Mouse (Mus musculus): ENCODE measurements at regions not wholly inside any gene's neighbourhood (a gene's known extent, or its start where the extent isn't known, plus 50 kb on each side); places are given as distances from the start of the nearest gene placed in this dataset.

DNA sequence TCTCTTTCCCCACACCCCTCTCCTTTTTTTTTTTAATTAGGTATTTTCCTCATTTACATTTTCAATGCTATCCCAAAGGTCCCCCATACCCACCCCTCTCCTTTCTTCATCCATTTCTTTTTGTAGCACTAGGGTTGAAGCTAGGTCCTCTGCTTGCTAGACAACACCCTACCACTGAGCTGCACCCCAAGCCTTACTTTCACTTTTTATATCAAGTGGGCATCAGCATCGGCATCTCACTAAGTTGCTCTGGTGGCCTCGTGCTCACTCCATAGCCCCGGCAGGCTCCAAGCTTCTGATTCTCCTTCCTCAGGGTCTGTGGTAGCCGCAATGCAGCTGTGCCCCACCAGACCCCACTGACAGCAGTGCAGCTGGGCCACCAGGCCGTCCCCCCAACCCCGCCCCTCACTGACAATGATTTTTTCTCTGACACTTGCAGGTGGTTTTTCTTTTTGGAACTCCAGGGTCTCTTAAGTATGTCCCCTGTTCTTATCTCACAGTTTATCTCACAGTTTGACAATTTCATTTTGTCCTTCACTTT is 77.5 kb downstream of the Nufip1 start:
- no peak for ATAC-seq (ENCODE audit: low read depth)
- H3K9me3 ChIP-seq (replicated peaks) = no peaks in the 10 kb centered on the region
- H3K4me2 ChIP-seq = no peak overlapping the region
- no peak for DNase-seq
- H3K4me3 ChIP-seq (replicated peaks) = no peak overlapping the region
- no peaks in the 10 kb centered on the region for H3K4me1 ChIP-seq (replicated peaks)
- H3K9ac ChIP-seq = no peak overlapping the region
- H3K27ac ChIP-seq = no peak overlapping the region
- no peaks in the 10 kb centered on the region for H3K27me3 ChIP-seq
- H3K36me3 ChIP-seq = no peaks in the 10 kb centered on the region
- WGBS (ENCODE audit: insufficient replicate concordance) = 72% methylated on average over 6 of the region's 6 CpGs

DNA sequence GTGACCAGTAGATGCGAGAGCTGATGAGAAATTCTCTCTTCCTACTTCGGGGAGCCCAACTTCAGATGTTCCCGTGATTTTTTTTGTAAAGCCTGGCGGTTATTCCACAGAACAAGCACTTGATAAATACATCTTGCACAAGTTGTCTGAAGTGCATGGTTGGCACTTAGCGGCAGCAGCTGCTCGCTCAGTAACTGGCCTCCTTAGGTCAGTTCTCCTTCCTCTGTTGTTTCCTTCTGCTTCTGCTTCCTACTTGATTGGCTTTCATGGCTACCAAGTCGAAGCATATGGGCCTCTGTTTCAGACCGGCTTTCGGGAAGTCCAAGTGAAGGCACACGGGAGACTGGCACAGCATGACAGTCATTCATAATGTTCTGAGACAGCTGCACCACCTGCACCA is 84.6 kb downstream of the Nufip1 start:
- H3K27ac ChIP-seq = no peak overlapping the region
- no peaks in the 10 kb centered on the region for H3K4me1 ChIP-seq (replicated peaks)
- DNase-seq (no peak), ATAC-seq (ENCODE audit: low read depth) (no peak)
- H3K4me3 ChIP-seq (replicated peaks) = no peak overlapping the region
- H3K36me3 ChIP-seq = no peaks in the 10 kb centered on the region
- H3K4me2 ChIP-seq = no peak overlapping the region
- WGBS (ENCODE audit: insufficient replicate concordance) = 55% methylated on average over 10 of the region's 10 CpGs
- H3K9me3 ChIP-seq (replicated peaks) = no peaks in the 10 kb centered on the region
- no peak overlapping the region for H3K9ac ChIP-seq
- no peaks in the 10 kb centered on the region for H3K27me3 ChIP-seq

GRCm38 (mm10) chr14:76197357-76197756 is 86.7 kb downstream of the Nufip1 start:
- ATAC-seq (ENCODE audit: low read depth) = no peak

DNA sequence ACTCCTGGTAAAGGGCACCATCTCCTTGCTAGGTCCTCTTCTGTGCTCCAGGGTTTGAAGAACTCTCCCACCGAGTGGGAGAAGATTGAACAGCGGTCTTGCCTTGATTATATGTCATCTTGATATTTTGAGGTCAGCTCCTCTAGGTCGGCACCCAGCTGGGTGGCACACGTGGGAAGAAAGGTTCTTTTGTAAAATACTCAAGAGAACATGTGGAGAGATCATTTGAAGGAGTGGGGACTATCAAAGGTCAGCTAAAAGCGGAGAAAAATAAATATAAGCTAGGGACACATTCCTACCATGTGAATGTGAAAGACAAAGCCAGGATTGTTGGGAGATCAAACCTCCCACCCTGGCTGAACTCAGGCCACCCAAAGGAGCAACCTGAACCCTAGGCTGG is 87.7 kb downstream of the Nufip1 start:
- no peak overlapping the region for H3K9ac ChIP-seq
- ATAC-seq (ENCODE audit: low read depth) = no peak
- H3K4me3 ChIP-seq (replicated peaks) = no peak overlapping the region
- H3K9me3 ChIP-seq (replicated peaks) = no peaks in the 10 kb centered on the region
- DNase-seq = no peak
- 62% methylated on average over 5 of the region's 5 CpGs for WGBS (ENCODE audit: insufficient replicate concordance)
- no peak overlapping the region for H3K4me2 ChIP-seq
- H3K27ac ChIP-seq = no peak overlapping the region
- H3K36me3 ChIP-seq = no peaks in the 10 kb centered on the region
- H3K4me1 ChIP-seq (replicated peaks) = no peaks in the 10 kb centered on the region
- no peaks in the 10 kb centered on the region for H3K27me3 ChIP-seq

More at GRCm38 (mm10) chr14:76197357-76197756, 86.7 kb downstream of the Nufip1 start:
- no peaks in the 10 kb centered on the region for H3K36me3 ChIP-seq
- H3K9ac ChIP-seq = no peak overlapping the region
- WGBS (ENCODE audit: insufficient replicate concordance) = 58% methylated on average over 2 of the region's 2 CpGs
- H3K27me3 ChIP-seq = no peaks in the 10 kb centered on the region
- no peaks in the 10 kb centered on the region for H3K9me3 ChIP-seq (replicated peaks)
- H3K4me3 ChIP-seq (replicated peaks) = no peak overlapping the region
- no peak overlapping the region for H3K27ac ChIP-seq
- no peak overlapping the region for H3K4me2 ChIP-seq
- H3K4me1 ChIP-seq (replicated peaks) = no peaks in the 10 kb centered on the region
- no peak for DNase-seq

GRCm38 (mm10) chr14:76202595-76202994 is 91.9 kb downstream of the Nufip1 start:
- no peak for ATAC-seq (ENCODE audit: low read depth)
- no peak for DNase-seq
- WGBS (ENCODE audit: insufficient replicate concordance) = 59% methylated on average over 4 of the region's 4 CpGs

GRCm38 (mm10) chr14:76203135-76203534 is 92.4 kb downstream of the Nufip1 start:
- WGBS (ENCODE audit: insufficient replicate concordance) = 34% methylated on average over 1 of the region's 1 CpGs
- no peaks in the 10 kb centered on the region for H3K36me3 ChIP-seq
- H3K9me3 ChIP-seq (replicated peaks) = no peaks in the 10 kb centered on the region
- H3K4me2 ChIP-seq = no peak overlapping the region
- H3K4me1 ChIP-seq (replicated peaks) = no peaks in the 10 kb centered on the region
- H3K27me3 ChIP-seq = no peaks in the 10 kb centered on the region
- DNase-seq (no peak), ATAC-seq (ENCODE audit: low read depth) (no peak)
- H3K9ac ChIP-seq = no peak overlapping the region
- H3K27ac ChIP-seq = no peak overlapping the region
- no peak overlapping the region for H3K4me3 ChIP-seq (replicated peaks)

More at GRCm38 (mm10) chr14:76202595-76202994, 91.9 kb downstream of the Nufip1 start:
- Histone ChIP-seq H3K27ac (no peak overlapping the region), H3K9ac (no peak overlapping the region), H3K36me3 (no peaks in the 10 kb centered on the region), H3K4me2 (no peak overlapping the region), H3K4me1 (replicated peaks) (no peaks in the 10 kb centered on the region), H3K27me3 (no peaks in the 10 kb centered on the region), H3K9me3 (replicated peaks) (no peaks in the 10 kb centered on the region), H3K4me3 (replicated peaks) (no peak overlapping the region)

DNA sequence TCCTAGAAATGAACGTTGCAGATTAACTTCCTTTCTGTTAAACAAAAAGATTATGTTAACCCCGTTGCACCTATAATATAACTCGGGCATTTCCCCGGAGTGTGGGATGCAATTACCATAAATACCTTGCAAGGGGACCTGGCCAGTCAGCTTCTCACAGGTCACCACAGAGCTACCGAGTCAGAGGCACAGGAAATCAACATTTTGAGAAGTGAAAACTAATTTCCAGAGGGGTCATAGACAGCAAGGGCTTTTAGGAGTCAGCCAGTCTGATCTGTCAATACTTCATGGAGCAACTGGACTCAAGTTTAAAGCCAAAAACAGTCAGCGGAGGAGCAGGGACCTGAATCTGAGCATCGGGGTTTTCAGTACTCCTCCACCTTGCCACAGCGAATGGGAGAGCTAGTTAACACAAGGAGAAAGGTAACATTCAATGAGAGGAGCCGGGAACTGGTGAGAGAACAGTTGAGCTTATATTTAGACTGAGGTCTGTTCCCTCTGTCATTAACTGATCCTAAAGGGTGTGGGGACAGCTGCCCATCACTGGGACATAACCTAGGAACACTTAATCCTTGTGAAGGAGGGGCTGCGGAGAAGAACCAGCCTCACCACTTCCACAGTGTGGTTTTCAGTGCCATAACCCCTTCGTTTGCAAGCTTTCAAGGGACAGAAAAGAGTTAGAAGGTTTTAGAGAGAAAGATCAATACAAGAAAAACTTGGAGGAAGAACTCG is 105.9 kb downstream of the Nufip1 start:
- Histone ChIP-seq H3K9me3 (replicated peaks) (0 out of 2 replicates have a peak, but pooled peaks cover 3% of the 10 kb centered on the region), H3K27ac (no peak overlapping the region), H3K36me3 (no peaks in the 10 kb centered on the region), H3K4me1 (replicated peaks) (peaks cover 6% of the 10 kb centered on the region), H3K9ac (no peak overlapping the region), H3K27me3 (no peaks in the 10 kb centered on the region), H3K4me3 (replicated peaks) (no peak overlapping the region), H3K4me2 (peak overlapping the region; percentile 12; the same call in 1 of the 2 replicates)
- DNase-seq (no peak), ATAC-seq (ENCODE audit: low read depth) (no peak)
- 50% methylated on average over 12 of the region's 12 CpGs for WGBS (ENCODE audit: insufficient replicate concordance)

DNA sequence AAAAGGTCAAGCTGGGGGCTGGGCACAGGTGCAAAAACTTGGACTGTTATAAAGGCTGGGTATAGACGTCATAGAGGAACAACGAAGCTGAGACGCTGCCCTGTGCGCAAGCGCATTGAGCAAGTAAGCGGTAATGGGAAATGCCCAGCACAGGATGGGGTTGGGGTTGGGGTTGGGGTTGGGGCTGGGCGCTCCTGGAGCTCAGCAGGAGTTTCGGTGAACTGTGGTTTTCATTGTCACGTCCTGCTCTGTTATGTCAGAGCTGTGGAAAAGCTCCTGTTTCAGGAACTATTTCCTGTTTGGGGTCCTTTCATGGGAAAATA is 106.4 kb downstream of the Nufip1 start:
- DNase-seq (no peak), ATAC-seq (ENCODE audit: low read depth) (no peak)
- H3K4me2 ChIP-seq = peak overlapping the region; percentile 12; the same call in 1 of the 2 replicates
- no peak overlapping the region for H3K27ac ChIP-seq
- H3K9ac ChIP-seq = no peak overlapping the region
- H3K27me3 ChIP-seq = no peaks in the 10 kb centered on the region
- 0 out of 2 replicates have a peak, but pooled peaks cover 3% of the 10 kb centered on the region for H3K9me3 ChIP-seq (replicated peaks)
- WGBS (ENCODE audit: insufficient replicate concordance) = 21% methylated on average over 9 of the region's 9 CpGs
- peaks cover 11% of the 10 kb centered on the region for H3K4me1 ChIP-seq (replicated peaks)
- H3K4me3 ChIP-seq (replicated peaks) = no peak overlapping the region
- H3K36me3 ChIP-seq = no peaks in the 10 kb centered on the region

DNA sequence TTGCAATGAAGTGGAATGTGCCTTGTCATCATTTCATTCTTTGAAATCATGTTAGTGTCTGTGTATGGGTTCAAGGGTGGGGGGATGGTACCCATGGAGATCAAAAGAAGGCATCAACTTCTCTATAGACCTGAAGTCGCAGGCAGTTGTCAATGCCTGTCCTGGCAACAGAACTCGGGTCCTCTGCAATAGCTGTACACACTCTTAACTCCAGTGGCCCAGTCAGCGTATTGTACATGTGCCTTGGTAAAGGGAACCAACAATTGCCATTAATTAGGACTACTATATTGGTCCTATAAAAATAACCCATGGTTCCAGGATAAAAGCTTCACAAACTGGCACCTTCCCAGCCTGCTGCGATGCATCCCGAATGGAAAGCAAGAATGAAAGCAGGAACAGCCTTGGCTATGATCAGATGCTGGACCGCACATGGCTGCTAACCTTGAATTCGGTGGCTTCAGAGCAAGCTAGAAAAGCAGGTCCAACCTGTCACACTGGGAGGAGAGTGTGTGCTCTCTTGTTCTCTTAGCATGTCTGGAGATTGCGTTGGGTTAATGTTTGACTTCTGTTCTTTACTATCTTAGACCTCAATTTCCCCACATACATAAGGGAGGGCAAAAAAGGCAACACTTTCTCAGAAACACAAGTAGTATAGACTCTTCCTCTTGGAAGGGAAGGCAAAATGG is 107.0 kb downstream of the Nufip1 start:
- H3K36me3 ChIP-seq = no peaks in the 10 kb centered on the region
- no peak for ATAC-seq (ENCODE audit: low read depth)
- WGBS (ENCODE audit: insufficient replicate concordance) = 81% methylated on average over 8 of the region's 8 CpGs
- H3K27ac ChIP-seq = no peak overlapping the region
- no peak overlapping the region for H3K4me2 ChIP-seq
- H3K27me3 ChIP-seq = no peaks in the 10 kb centered on the region
- peaks cover 13% of the 10 kb centered on the region for H3K4me1 ChIP-seq (replicated peaks)
- DNase-seq = no peak
- no peak overlapping the region for H3K4me3 ChIP-seq (replicated peaks)
- no peak overlapping the region for H3K9ac ChIP-seq
- 0 out of 2 replicates have a peak, but pooled peaks cover 3% of the 10 kb centered on the region for H3K9me3 ChIP-seq (replicated peaks)

DNA sequence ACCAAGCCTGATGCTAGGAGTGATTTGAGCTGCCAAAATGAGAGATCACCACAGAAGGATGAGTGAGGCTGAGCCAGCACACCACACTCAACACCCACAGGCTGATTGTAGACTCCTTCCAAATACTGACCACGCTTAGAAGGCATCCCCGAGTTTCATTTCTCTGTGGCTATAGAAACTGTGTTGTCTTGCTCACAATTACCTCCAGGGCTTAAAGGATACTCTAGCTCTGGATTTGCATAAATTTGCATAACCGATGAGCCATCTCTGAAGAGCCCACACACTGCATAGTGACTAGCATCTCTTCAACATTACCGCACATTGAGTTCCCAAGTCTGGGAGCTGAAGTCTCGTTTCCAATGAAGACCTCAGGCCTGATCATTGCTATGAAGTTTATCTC is 110.3 kb downstream of the Nufip1 start:
- no peak overlapping the region for H3K9ac ChIP-seq
- H3K4me3 ChIP-seq (replicated peaks) = no peak overlapping the region
- ATAC-seq (ENCODE audit: low read depth) (no peak), DNase-seq (no peak)
- no peaks in the 10 kb centered on the region for H3K36me3 ChIP-seq
- H3K27me3 ChIP-seq = no peaks in the 10 kb centered on the region
- 68% methylated on average over 5 of the region's 5 CpGs for WGBS (ENCODE audit: insufficient replicate concordance)
- H3K4me1 ChIP-seq (replicated peaks) = peaks cover 13% of the 10 kb centered on the region
- H3K4me2 ChIP-seq = no peak overlapping the region
- no peak overlapping the region for H3K27ac ChIP-seq
- 0 out of 2 replicates have a peak, but pooled peaks cover 3% of the 10 kb centered on the region for H3K9me3 ChIP-seq (replicated peaks)

DNA sequence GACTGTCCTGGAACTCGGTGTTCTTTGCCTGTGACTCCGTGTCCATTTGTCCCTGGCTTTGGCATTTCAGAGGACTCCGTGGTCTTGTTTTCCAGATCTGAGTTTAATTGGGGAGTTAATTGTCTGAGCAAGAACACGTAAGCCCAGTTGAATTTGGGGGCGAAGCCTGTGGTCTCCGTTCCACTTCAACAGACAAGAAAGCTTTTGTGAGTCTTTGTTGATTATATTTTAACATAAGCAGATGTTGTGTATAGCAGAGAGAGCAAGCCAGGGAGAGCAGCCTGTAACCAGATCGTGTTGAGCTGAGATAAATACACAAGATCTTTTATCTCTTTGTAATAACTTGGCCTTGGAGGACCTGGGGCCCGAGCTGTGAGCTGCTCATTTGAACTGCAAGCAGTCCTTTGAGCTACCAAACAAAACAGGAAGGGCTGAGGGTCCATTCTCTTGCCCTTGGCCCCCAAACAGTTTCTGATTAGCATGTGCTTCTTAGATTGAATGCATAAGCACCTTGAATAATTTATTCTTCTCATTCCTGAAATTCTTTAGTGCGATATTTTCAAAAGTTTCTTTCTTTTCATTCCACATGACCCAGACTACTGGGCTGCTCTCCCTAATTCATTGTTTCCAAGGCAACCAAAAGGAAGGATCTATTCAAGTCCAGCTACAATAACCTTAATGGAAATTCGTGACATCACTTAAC is 111.1 kb downstream of the Nufip1 start:
- H3K9ac ChIP-seq = no peak overlapping the region
- ATAC-seq (ENCODE audit: low read depth) (peak; percentile 78), DNase-seq (no peak)
- H3K27ac ChIP-seq = no peak overlapping the region
- peaks cover 13% of the 10 kb centered on the region for H3K4me1 ChIP-seq (replicated peaks)
- H3K4me3 ChIP-seq (replicated peaks) = no peak overlapping the region
- 52% methylated on average over 10 of the region's 10 CpGs for WGBS (ENCODE audit: insufficient replicate concordance)
- H3K9me3 ChIP-seq (replicated peaks) = 0 out of 2 replicates have a peak, but pooled peaks cover 3% of the 10 kb centered on the region
- H3K27me3 ChIP-seq = no peaks in the 10 kb centered on the region
- H3K4me2 ChIP-seq = no peak overlapping the region
- H3K36me3 ChIP-seq = no peaks in the 10 kb centered on the region
